Mouse (Mus musculus): ENCODE data around the gene Lamp3. TPM values are rescaled to one million over a fixed set of nuclear protein-coding genes. Genes with fewer than 3 reads are reported as not detected.
"Not testable (repeated sequence)": the region's sequence is repeated elsewhere in the genome, so short reads cannot be mapped to it uniquely, and the experiment has no call there.

The Lamp3 gene
- polyA plus RNA-seq, 1 experiment, result not detected

- TF ChIP-seq POLR2A (IDR thresholded peaks at IDR 0.05; ENCODE audit: insufficient read depth, low read length) (no peak), CTCF (IDR thresholded peaks at IDR 0.05; ENCODE audit: low read depth, low read length) (no peak), EP300 (IDR thresholded peaks at IDR 0.05; ENCODE audit: insufficient read depth, low read depth, low read length) (no peak)
- no peak overlapping the region for H3K9ac ChIP-seq (ENCODE audit: low read depth, poor library complexity, severe bottlenecking)
These were observed 35.3 kb downstream of the Lamp3 start for GRCm38 (mm10) chr16:19670768-19671357.

GRCm38 (mm10) chr16:19666312-19666711 is 39.9 kb downstream of the Lamp3 start:
- Histone ChIP-seq H3K4me3 (ENCODE audit: low read depth, low read length) (no peak overlapping the region), H3K27ac (ENCODE audit: insufficient read depth, low read length) (no peak overlapping the region), H3K9me3 (replicated peaks; ENCODE audit: control insufficient read depth, insufficient read depth, low read length, poor library complexity, severe bottlenecking) (no peaks in the 10 kb centered on the region)

More at GRCm38 (mm10) chr16:19670768-19671357, 35.3 kb downstream of the Lamp3 start:
- Histone ChIP-seq H3K4me3 (ENCODE audit: low read depth, low read length) (no peak overlapping the region), H3K9me3 (replicated peaks; ENCODE audit: control insufficient read depth, insufficient read depth, low read length, poor library complexity, severe bottlenecking) (no peaks in the 10 kb centered on the region), H3K27me3 (ENCODE audit: control insufficient read depth, insufficient read depth, low read length, poor library complexity, severe bottlenecking) (no peaks in the 10 kb centered on the region), H3K4me1 (ENCODE audit: control insufficient read depth, insufficient read depth, low read length) (no peaks in the 10 kb centered on the region), H3K36me3 (ENCODE audit: control insufficient read depth, insufficient read depth, low read length, poor library complexity, severe bottlenecking) (no peaks in the 10 kb centered on the region), H3K27ac (ENCODE audit: insufficient read depth, low read length) (no peak overlapping the region)

DNA sequence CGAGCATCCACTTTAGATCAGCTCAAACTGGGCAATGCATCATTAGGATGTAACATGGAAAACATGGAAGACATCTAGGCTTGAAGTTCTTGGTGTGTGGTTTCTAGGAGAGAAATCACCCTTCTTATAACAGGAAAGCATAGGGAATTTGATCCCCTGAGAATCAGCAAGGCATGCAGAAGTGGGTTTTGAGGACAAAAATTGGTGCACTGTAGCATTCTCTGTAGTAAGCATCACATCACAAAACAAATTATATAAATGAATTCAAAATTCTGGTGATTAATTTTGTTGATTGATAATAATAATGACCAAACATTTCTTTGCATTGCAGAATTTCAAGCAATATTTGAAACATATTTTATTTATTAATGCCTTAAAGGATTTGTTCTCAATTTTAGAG is 76.4 kb downstream of the Lamp3 start, which contains the start of gene Olfr171:
Gene Olfr171, minus strand, starts transcription at position 101 of the 400 bp plus-strand sequence.
- H3K9me3 ChIP-seq (replicated peaks; ENCODE audit: control insufficient read depth, insufficient read depth, low read length, poor library complexity, severe bottlenecking), result 0 out of 2 replicates have a peak, but pooled peaks cover 2% of the 10 kb centered on the region

More at GRCm38 (mm10) chr16:19666312-19666711, 39.9 kb downstream of the Lamp3 start:
- Histone ChIP-seq H3K36me3 (ENCODE audit: control insufficient read depth, insufficient read depth, low read length, poor library complexity, severe bottlenecking) (no peaks in the 10 kb centered on the region), H3K9ac (ENCODE audit: low read depth, poor library complexity, severe bottlenecking) (no peak overlapping the region), H3K4me1 (ENCODE audit: control insufficient read depth, insufficient read depth, low read length) (no peaks in the 10 kb centered on the region), H3K27me3 (ENCODE audit: control insufficient read depth, insufficient read depth, low read length, poor library complexity, severe bottlenecking) (no peaks in the 10 kb centered on the region)
- TF ChIP-seq CTCF (IDR thresholded peaks at IDR 0.05; ENCODE audit: low read depth, low read length) (no peak), POLR2A (IDR thresholded peaks at IDR 0.05; ENCODE audit: insufficient read depth, low read length) (no peak), EP300 (IDR thresholded peaks at IDR 0.05; ENCODE audit: insufficient read depth, low read depth, low read length) (no peak)

DNA sequence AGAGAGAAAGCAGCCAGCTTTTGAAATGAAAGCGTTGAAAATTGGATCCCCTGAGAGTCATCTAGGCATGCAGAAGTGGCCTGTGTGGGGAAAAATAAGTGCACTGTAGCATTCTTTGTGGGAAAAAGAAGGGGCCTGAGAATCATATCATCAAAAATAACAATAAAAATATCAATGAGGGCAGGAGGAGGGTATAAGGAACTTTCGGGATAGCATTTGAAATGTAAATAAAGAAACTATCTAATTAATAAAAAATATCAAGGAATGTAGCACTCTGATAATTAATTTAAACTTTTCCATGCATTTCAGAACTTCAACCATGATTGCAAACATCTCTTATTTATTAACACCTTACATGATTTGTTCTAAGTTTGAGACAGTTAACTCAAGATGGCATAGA is 94.4 kb downstream of the Lamp3 start, which contains the start of gene Olfr170:
Gene Olfr170, minus strand, starts transcription at position 101 of the 400 bp plus-strand sequence.
- H3K36me3 ChIP-seq (ENCODE audit: control insufficient read depth, insufficient read depth, low read length, poor library complexity, severe bottlenecking); H3K4me1 ChIP-seq (ENCODE audit: control insufficient read depth, insufficient read depth, low read length); H3K27ac ChIP-seq (ENCODE audit: insufficient read depth, low read length); H3K9me3 ChIP-seq (replicated peaks; ENCODE audit: control insufficient read depth, insufficient read depth, low read length, poor library complexity, severe bottlenecking); H3K9ac ChIP-seq (ENCODE audit: low read depth, poor library complexity, severe bottlenecking); H3K4me3 ChIP-seq (ENCODE audit: low read depth, low read length); H3K27me3 ChIP-seq (ENCODE audit: control insufficient read depth, insufficient read depth, low read length, poor library complexity, severe bottlenecking): not testable (repeated sequence)

More for the DNA sequence above, 76.4 kb downstream of the Lamp3 start, which contains the start of gene Olfr171:
- H3K4me3 ChIP-seq (ENCODE audit: low read depth, low read length), result no peak within 1 kb of the TSS
- TF ChIP-seq CTCF (IDR thresholded peaks at IDR 0.05; ENCODE audit: low read depth, low read length) (no peak), EP300 (IDR thresholded peaks at IDR 0.05; ENCODE audit: insufficient read depth, low read depth, low read length) (no peak), POLR2A (IDR thresholded peaks at IDR 0.05; ENCODE audit: insufficient read depth, low read length) (no peak)
- no peaks in the 10 kb centered on the region for H3K27me3 ChIP-seq (ENCODE audit: control insufficient read depth, insufficient read depth, low read length, poor library complexity, severe bottlenecking)
- no peak within 1 kb of the TSS for H3K9ac ChIP-seq (ENCODE audit: low read depth, poor library complexity, severe bottlenecking)
- H3K27ac ChIP-seq (ENCODE audit: insufficient read depth, low read length), result no peak within 1 kb of the TSS
- H3K36me3 ChIP-seq (ENCODE audit: control insufficient read depth, insufficient read depth, low read length, poor library complexity, severe bottlenecking), result no peaks in the 10 kb centered on the region
- H3K4me1 ChIP-seq (ENCODE audit: control insufficient read depth, insufficient read depth, low read length), result no peaks in the 10 kb centered on the region

Other genes with a start within 250 kb of the Lamp3 start
- gene Olfr166, start 222.7 kb downstream of the Lamp3 start, polyA plus RNA-seq (2011; ENCODE audit: insufficient read depth, insufficient read length, low read depth, missing spikeins), result not detected in 2 replicates
- gene Olfr167, start 184.1 kb downstream of the Lamp3 start, polyA plus RNA-seq (2011; ENCODE audit: insufficient read depth, insufficient read length, low read depth, missing spikeins), result not detected in 2 replicates
- not detected in 2 replicates for gene Olfr168, start 170.8 kb downstream of the Lamp3 start, polyA plus RNA-seq (2011; ENCODE audit: insufficient read depth, insufficient read length, low read depth, missing spikeins)
- not detected in 2 replicates for gene Olfr169, start 134.6 kb downstream of the Lamp3 start, polyA plus RNA-seq (2011; ENCODE audit: insufficient read depth, insufficient read length, low read depth, missing spikeins)
- not detected in 2 replicates for gene Olfr170, start 94.5 kb downstream of the Lamp3 start, polyA plus RNA-seq (2011; ENCODE audit: insufficient read depth, insufficient read length, low read depth, missing spikeins)
- not detected in 2 replicates for gene Olfr171, start 76.5 kb downstream of the Lamp3 start, polyA plus RNA-seq (2011; ENCODE audit: insufficient read depth, insufficient read length, low read depth, missing spikeins)
- 32.0 and 36.5 TPM in 2 replicates for gene B3gnt5, start 53.8 kb upstream of the Lamp3 start, polyA plus RNA-seq (2011; ENCODE audit: insufficient read depth, insufficient read length, low read depth, missing spikeins)